Mouse (Mus musculus) skeletal muscle tissue, postnatal 0 days (tissue): ENCODE data around the gene Olfr955. TPM values are rescaled to one million over a fixed set of nuclear protein-coding genes. Genes with fewer than 3 reads are reported as not detected.

Source experiments
- polyA plus RNA-seq: library from polyadenylated mRNA; unstranded; fragments of >200 nt; fragmentation: Nextera tagmentation; extraction: Ambion mirVana; gene quantifications from 2 replicates; pipeline ENCODE4 v1.2.1, GENCODE M21; 2015

Gene Olfr955
- polyA plus RNA-seq: not detected in 2 replicates

DNA sequence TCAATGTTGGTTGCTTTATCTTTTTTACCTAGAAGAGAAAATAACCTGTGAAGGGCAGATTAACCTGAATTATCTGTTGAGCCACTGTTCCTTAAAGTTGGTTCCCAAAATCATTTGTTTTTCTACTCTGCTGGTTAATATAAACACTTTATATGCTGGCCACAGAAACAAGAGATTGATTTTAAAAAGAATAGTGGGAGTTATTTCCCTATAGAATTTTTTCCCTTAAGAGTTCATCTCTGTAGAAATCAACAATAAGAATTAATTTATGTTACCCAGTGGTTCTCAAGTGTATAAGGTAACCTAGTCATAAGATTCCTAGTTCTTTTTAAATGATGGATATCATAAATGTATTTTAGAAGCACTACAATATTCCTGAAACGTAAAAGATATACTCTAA lies at the start of gene Olfr955:
Gene Olfr955, minus strand, starts transcription at position 101 of the 400 bp plus-strand sequence.

DNA sequence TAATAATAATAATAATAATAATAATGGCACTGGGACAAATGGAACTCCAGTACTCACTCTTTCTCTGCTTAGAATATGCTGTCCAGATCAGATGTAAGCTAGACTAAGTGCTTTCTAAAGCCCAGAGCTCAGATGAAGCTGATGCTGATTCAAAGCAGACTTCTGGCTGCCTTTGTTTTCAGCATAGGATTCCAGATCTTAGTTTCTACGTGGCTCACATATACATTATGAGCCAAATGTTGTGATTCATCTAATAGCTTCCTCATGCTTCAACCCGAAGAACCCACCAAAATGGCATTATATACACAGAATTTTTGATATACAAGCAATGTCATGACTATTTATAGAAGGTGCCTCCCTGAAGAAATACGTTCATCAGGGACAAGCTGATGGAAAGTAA lies 43.8 kb upstream of the Olfr955 start, which contains the start of gene Olfr957:
Gene Olfr957, minus strand, starts transcription at position 279 of the 400 bp plus-strand sequence.

DNA sequence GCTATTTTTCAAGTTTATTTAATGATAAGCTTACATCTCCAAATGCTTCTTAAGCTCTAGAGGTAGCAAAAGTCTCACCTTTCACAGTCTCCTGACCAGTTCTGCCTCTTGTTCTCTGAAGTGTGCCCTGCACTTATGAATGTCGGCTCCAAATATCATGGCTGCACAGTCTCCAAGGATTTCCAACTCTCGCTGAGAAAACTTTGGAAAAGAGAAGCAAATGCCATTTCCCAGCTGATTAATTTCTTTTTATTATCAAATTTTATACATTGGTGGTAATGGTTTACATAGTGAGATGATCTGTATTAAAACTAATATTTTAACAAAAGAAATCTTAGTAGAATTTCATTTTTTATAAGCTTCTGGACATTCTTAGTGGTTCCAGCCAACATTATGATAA lies 22.2 kb upstream of the Olfr955 start, which contains the start of gene Olfr44:
Gene Olfr44, minus strand, starts transcription at position 101 of the 400 bp plus-strand sequence.

GRCm38 (mm10) chr9:39456401-39456800 lies 15.3 kb downstream of the Olfr955 start, which contains the start of gene Olfr954:
Olfr954 (plus strand) TSS chr9:39456701.

GRCm38 (mm10) chr9:39427048-39427447 lies 44.7 kb downstream of the Olfr955 start, which contains the start of gene Olfr952:
Olfr952 (minus strand) TSS chr9:39427148.

Other genes with a start within 250 kb of the Olfr955 start
- gene Olfr1537, start 221.9 kb downstream of the Olfr955 start, polyA plus RNA-seq: not detected in 2 replicates
- not detected in 2 replicates for gene Olfr945, start 195.1 kb downstream of the Olfr955 start, polyA plus RNA-seq
- not detected in 2 replicates for gene Olfr948, start 145.9 kb downstream of the Olfr955 start, polyA plus RNA-seq
- gene Olfr951, start 84.5 kb downstream of the Olfr955 start, polyA plus RNA-seq: not detected in 2 replicates
- not detected in 2 replicates for gene Olfr952, start 44.8 kb downstream of the Olfr955 start, polyA plus RNA-seq
- gene Olfr954, start 15.2 kb downstream of the Olfr955 start, polyA plus RNA-seq: not detected in 2 replicates
- gene Olfr44, start 22.1 kb upstream of the Olfr955 start, polyA plus RNA-seq: not detected in 2 replicates
- not detected in 2 replicates for gene Olfr957, start 43.9 kb upstream of the Olfr955 start, polyA plus RNA-seq
- not detected in 2 replicates for gene Olfr958, start 82.1 kb upstream of the Olfr955 start, polyA plus RNA-seq
- gene Olfr959, start 103.6 kb upstream of the Olfr955 start, polyA plus RNA-seq: not detected in 2 replicates
- 294 and 327 TPM in 2 replicates for gene AW551984, start 132.5 kb upstream of the Olfr955 start, polyA plus RNA-seq
- not detected in 2 replicates for gene Olfr148, start 138.7 kb upstream of the Olfr955 start, polyA plus RNA-seq
- gene Olfr960, start 149.4 kb upstream of the Olfr955 start, polyA plus RNA-seq: not detected in 2 replicates
- not detected in 2 replicates for gene Olfr961, start 173.1 kb upstream of the Olfr955 start, polyA plus RNA-seq
- gene Olfr963, start 195.3 kb upstream of the Olfr955 start, polyA plus RNA-seq: not detected in 2 replicates
- gene Olfr149, start 235.2 kb upstream of the Olfr955 start, polyA plus RNA-seq: not detected in 2 replicates
- gene Olfr965, start 239.4 kb upstream of the Olfr955 start, polyA plus RNA-seq: not detected in 2 replicates